21 mouse cellular contexts compared by ENCODE assay signal in the genomic region with DNA sequence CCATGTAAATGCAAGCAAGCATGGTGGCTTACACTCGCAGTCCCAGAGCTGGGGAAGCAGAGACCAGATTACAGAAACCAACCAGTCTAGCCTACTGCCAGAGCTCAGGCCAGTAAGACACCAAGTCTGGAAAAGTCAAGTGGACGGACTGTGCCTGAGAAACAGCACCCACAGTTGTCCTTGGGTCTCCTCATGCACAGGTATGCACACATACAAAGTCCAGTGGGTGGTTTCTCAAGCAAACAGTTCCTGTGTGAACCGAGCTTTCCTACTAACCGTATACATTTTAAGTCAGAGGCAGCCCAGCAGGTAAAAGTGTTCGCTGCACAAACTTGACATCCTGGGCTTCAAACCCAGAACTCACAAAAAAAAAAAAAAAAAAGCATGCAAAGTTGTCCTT. TPM values are rescaled to one million over a fixed set of nuclear protein-coding genes. Genes with fewer than 3 reads are reported as not detected.
A peak's percentile ranks its signal among the peaks of the same experiment; 100 is the strongest.
DNase-seq lines count a peak whose midpoint lies in the region; ATAC-seq and TF ChIP-seq lines count a peak whose summit lies in the region.
"Had no signal": no experiment of that assay in that cellular context is flagged by ENCODE, and none has a peak within 500 bp of the region (broad histone marks: within the 10 kb centered on the region; RNA-seq: fewer than 3 reads in every experiment).

No protein-coding gene starts in this region.

- no peaks in the 10 kb centered on the region for H3K9me3 ChIP-seq in liver, embryonic 13.5 days (replicated peaks)
- no peaks in the 10 kb centered on the region for H3K9me3 ChIP-seq in liver, embryonic 11.5 days (ENCODE audit: control insufficient read depth, low read length)
- no peaks in the 10 kb centered on the region for H3K9me3 ChIP-seq in liver, embryonic 16.5 days (replicated peaks; ENCODE audit: control insufficient read depth, low read length)
- H3K9me3 ChIP-seq: embryonic facial prominence, embryonic 10.5 days; embryonic facial prominence, embryonic 12.5 days; forebrain, embryonic 13.5 days; forebrain, embryonic 15.5 days had no signal

- H3K27ac ChIP-seq in liver, embryonic 13.5 days: no peak overlapping the region
- H3K27ac ChIP-seq in liver, embryonic 11.5 days (ENCODE audit: low read depth, low read length): no peak overlapping the region
- peak overlapping the region; percentile 61; the same call in 1 of the 2 replicates for H3K27ac ChIP-seq in liver, embryonic 16.5 days (ENCODE audit: low read length)
- H3K27ac ChIP-seq: embryonic facial prominence, embryonic 10.5 days; embryonic facial prominence, embryonic 12.5 days; forebrain, embryonic 13.5 days; forebrain, embryonic 15.5 days had no signal

- H3K4me1 ChIP-seq in liver, embryonic 13.5 days (replicated peaks): peaks cover 20% of the 10 kb centered on the region
- H3K4me1 ChIP-seq in liver, embryonic 11.5 days (replicated peaks; ENCODE audit: control insufficient read depth, insufficient read depth, low read length): peaks cover 4% of the 10 kb centered on the region; the same call in 1 of the 2 replicates
- H3K4me1 ChIP-seq in liver, embryonic 16.5 days (ENCODE audit: control insufficient read depth, low read depth, low read length): peaks cover 6% of the 10 kb centered on the region; the same call in 1 of the 2 replicates
- H3K4me1 ChIP-seq: embryonic facial prominence, embryonic 10.5 days; embryonic facial prominence, embryonic 12.5 days; forebrain, embryonic 13.5 days had no signal

- TF ChIP-seq POLR2A in myocyte (IDR thresholded peaks at IDR 0.05; ENCODE audit: insufficient read length, low read depth): no peak

- no peak overlapping the region for H3K4me2 ChIP-seq in liver, embryonic 13.5 days
- H3K4me2 ChIP-seq in liver, embryonic 11.5 days: no peak overlapping the region
- no peak overlapping the region for H3K4me2 ChIP-seq in liver, embryonic 16.5 days (ENCODE audit: low read depth, low read length)
- H3K4me2 ChIP-seq in myocyte (ENCODE audit: low read depth): no peak overlapping the region
- H3K4me2 ChIP-seq: embryonic facial prominence, embryonic 12.5 days; forebrain, embryonic 13.5 days; forebrain, embryonic 15.5 days had no signal

- intact Hi-C loops in heart, postnatal 36 days (cut with DNase I): no loop called here

- H3K79me2 ChIP-seq in myocyte (ENCODE audit: control insufficient read depth, insufficient read depth): peaks cover 47% of the 10 kb centered on the region

- H3K4me3 ChIP-seq in liver, embryonic 13.5 days (replicated peaks): no peak overlapping the region
- H3K4me3 ChIP-seq in liver, embryonic 11.5 days (ENCODE audit: low read depth, low read length): no peak overlapping the region
- no peak overlapping the region for H3K4me3 ChIP-seq in liver, embryonic 16.5 days (ENCODE audit: low read depth, low read length)
- H3K4me3 ChIP-seq in myocyte: no peak overlapping the region
- H3K4me3 ChIP-seq: embryonic facial prominence, embryonic 10.5 days; embryonic facial prominence, embryonic 12.5 days; forebrain, embryonic 13.5 days; forebrain, embryonic 15.5 days had no signal

- 76% methylated on average over 5 of the region's 5 CpGs for WGBS in liver, embryonic 13.5 days (ENCODE audit: insufficient replicate concordance)
- 87% methylated on average over 5 of the region's 5 CpGs for WGBS in liver, embryonic 11.5 days
- WGBS in liver, embryonic 16.5 days (ENCODE audit: insufficient replicate concordance): 72% methylated on average over 5 of the region's 5 CpGs

- peaks cover 49% of the 10 kb centered on the region for H3K36me3 ChIP-seq in liver, embryonic 13.5 days
- peaks cover 7% of the 10 kb centered on the region for H3K36me3 ChIP-seq in liver, embryonic 11.5 days (ENCODE audit: control insufficient read depth, insufficient read depth, low read length)
- peaks cover 28% of the 10 kb centered on the region for H3K36me3 ChIP-seq in liver, embryonic 16.5 days (ENCODE audit: control insufficient read depth, insufficient read depth)
- H3K36me3 ChIP-seq in myocyte (ENCODE audit: control insufficient read depth, insufficient read depth): peaks cover 39% of the 10 kb centered on the region

- H3ac ChIP-seq in myocyte (ENCODE audit: control insufficient read depth, insufficient read length): no peak overlapping the region

- H3K27me3 ChIP-seq in liver, embryonic 13.5 days: no peaks in the 10 kb centered on the region
- H3K27me3 ChIP-seq in liver, embryonic 11.5 days (replicated peaks; ENCODE audit: control insufficient read depth, insufficient read depth, low read length): no peaks in the 10 kb centered on the region
- no peaks in the 10 kb centered on the region for H3K27me3 ChIP-seq in liver, embryonic 16.5 days (ENCODE audit: control insufficient read depth, insufficient read depth, low read depth, low read length)
- no peaks in the 10 kb centered on the region for H3K27me3 ChIP-seq in myocyte (ENCODE audit: control insufficient read depth, insufficient read depth, insufficient read length)
- H3K27me3 ChIP-seq: embryonic facial prominence, embryonic 12.5 days; forebrain, embryonic 13.5 days; forebrain, embryonic 15.5 days had no signal

- peak; percentile 63 for DNase-seq in heart, adult 11 months
- no peak for DNase-seq in heart, postnatal 36 days
- no peak for DNase-seq in liver, embryonic 13.5 days
- no peak for DNase-seq in liver, embryonic 11.5 days (ENCODE audit: low spot score)
- DNase-seq in cerebellum, adult 18-20 months: no peak
- DNase-seq: adrenal gland, adult 2 months; adrenal gland, postnatal 10 days; adrenal gland, postnatal 25 days; B cell, adult 2 months; cerebellum, adult 11 months; cerebellum, adult 2 months; cerebellum, adult 9-10 months; cerebellum, postnatal 10 days; cerebellum, postnatal 25 days had no signal

- no peak overlapping the region for H3K9ac ChIP-seq in liver, embryonic 13.5 days
- H3K9ac ChIP-seq in liver, embryonic 11.5 days (ENCODE audit: low read depth, low read length): no peak overlapping the region
- no peak overlapping the region for H3K9ac ChIP-seq in liver, embryonic 16.5 days (ENCODE audit: low read depth, low read length)
- H3K9ac ChIP-seq: embryonic facial prominence, embryonic 12.5 days; forebrain, embryonic 13.5 days; forebrain, embryonic 15.5 days had no signal

- ATAC-seq in liver, embryonic 13.5 days (ENCODE audit: low read depth): 0 out of 2 replicates have a peak, but pooled peaks have one; percentile 36
- ATAC-seq in liver, embryonic 11.5 days (replicated peaks; ENCODE audit: low FRiP score): no peak
- ATAC-seq in liver, embryonic 16.5 days (ENCODE audit: low read depth): peak; percentile 79
- ATAC-seq in CD4-positive, CD25-positive, alpha-beta regulatory T cell, adult 4 months: no peak
- ATAC-seq: forebrain, embryonic 13.5 days; forebrain, embryonic 15.5 days had no signal

TF ChIP-seq in myocyte, 11 proteins besides CTCF, POLR2A, EP300 and RAD21:
- no peak for TF ChIP-seq MYOG (IDR thresholded peaks at IDR 0.05; ENCODE audit: control insufficient read depth in 1 of 3, insufficient read depth in 1 of 3, insufficient read length in 2 of 3, low read depth in 2 of 3)
- no peak for TF ChIP-seq MAX (IDR thresholded peaks at IDR 0.05; ENCODE audit: low read depth)
- TF ChIP-seq POLR2AphosphoS2 (IDR thresholded peaks at IDR 0.05; ENCODE audit: insufficient read length, low read depth): peak; percentile 46

RNA-seq across cellular contexts. Expression of a gene that starts 12.7 kb away (rescaled TPM):
- total RNA-seq in heart, postnatal 36 days (2021): 10 to 100 TPM; 20.9 to 21.8 TPM
- 35.0 and 46.9 TPM in 2 replicates for polyA plus RNA-seq in liver, embryonic 13.5 days (2015; fragmentation: Nextera tagmentation; extraction: Ambion mirVana)
- polyA plus RNA-seq in liver, embryonic 11.5 days (2014; fragmentation: Nextera tagmentation; extraction: Ambion mirVana): 64.4 and 78.9 TPM in 2 replicates
- 37.8 and 44.5 TPM in 2 replicates for polyA plus RNA-seq in liver, embryonic 16.5 days (2015; fragmentation: Nextera tagmentation; extraction: Ambion mirVana)
- 43.5 TPM for polyA plus RNA-seq in myocyte (2012; fragmentation: generic; extraction: Trizol)
- 10 to 100 TPM; 17.8 to 28.1 TPM for polyA plus RNA-seq in CD4-positive, CD25-positive, alpha-beta regulatory T cell, adult 4 months (2017; shearing (Covaris generic))

RNA-seq across cellular contexts. Expression of a gene that starts 23.7 kb away (rescaled TPM):
- total RNA-seq in heart, postnatal 36 days (2021): 100 to 1,000 TPM in 1 of 2 experiments, 10 to 100 TPM in 1; 93.4 to 113 TPM
- polyA plus RNA-seq in liver, embryonic 13.5 days (2015; fragmentation: Nextera tagmentation; extraction: Ambion mirVana): 112 and 143 TPM in 2 replicates
- 178 and 191 TPM in 2 replicates for polyA plus RNA-seq in liver, embryonic 11.5 days (2014; fragmentation: Nextera tagmentation; extraction: Ambion mirVana)
- 70.8 and 80.2 TPM in 2 replicates for polyA plus RNA-seq in liver, embryonic 16.5 days (2015; fragmentation: Nextera tagmentation; extraction: Ambion mirVana)
- 72.7 TPM for polyA plus RNA-seq in myocyte (2012; fragmentation: generic; extraction: Trizol)
- 100 to 1,000 TPM; 131 to 179 TPM for polyA plus RNA-seq in CD4-positive, CD25-positive, alpha-beta regulatory T cell, adult 4 months (2017; shearing (Covaris generic))

RNA-seq across cellular contexts. Expression of a gene that starts 45.0 kb away (rescaled TPM):
- total RNA-seq in heart, postnatal 36 days (2021): 10 to 100 TPM; 29.0 to 33.2 TPM
- 22.9 and 24.7 TPM in 2 replicates for polyA plus RNA-seq in liver, embryonic 13.5 days (2015; fragmentation: Nextera tagmentation; extraction: Ambion mirVana)
- 40.1 and 46.9 TPM in 2 replicates for polyA plus RNA-seq in liver, embryonic 11.5 days (2014; fragmentation: Nextera tagmentation; extraction: Ambion mirVana)
- polyA plus RNA-seq in liver, embryonic 16.5 days (2015; fragmentation: Nextera tagmentation; extraction: Ambion mirVana): 11.4 and 14.1 TPM in 2 replicates
- polyA plus RNA-seq in myocyte (2012; fragmentation: generic; extraction: Trizol): 6.3 TPM
- 10 to 100 TPM; 18.3 to 23.8 TPM for polyA plus RNA-seq in CD4-positive, CD25-positive, alpha-beta regulatory T cell, adult 4 months (2017; shearing (Covaris generic))

Comparison
In these comparisons a context has a peak if more than half of its experiments do, and no peak if none do; other contexts are left out.
1. ATAC-seq: peak in liver, embryonic 13.5 days (single experiment) and liver, embryonic 16.5 days (single experiment); none in liver, embryonic 11.5 days (single experiment) and CD4-positive, CD25-positive, alpha-beta regulatory T cell, adult 4 months (single experiment).